Mouse (Mus musculus): ENCODE measurements around the gene Pxylp1. TPM values are rescaled to one million over a fixed set of nuclear protein-coding genes. Genes with fewer than 3 reads are reported as not detected.

The Pxylp1 gene
- polyA plus RNA-seq, 1 experiment from 2014 or later, result 13.8 TPM

DNA sequence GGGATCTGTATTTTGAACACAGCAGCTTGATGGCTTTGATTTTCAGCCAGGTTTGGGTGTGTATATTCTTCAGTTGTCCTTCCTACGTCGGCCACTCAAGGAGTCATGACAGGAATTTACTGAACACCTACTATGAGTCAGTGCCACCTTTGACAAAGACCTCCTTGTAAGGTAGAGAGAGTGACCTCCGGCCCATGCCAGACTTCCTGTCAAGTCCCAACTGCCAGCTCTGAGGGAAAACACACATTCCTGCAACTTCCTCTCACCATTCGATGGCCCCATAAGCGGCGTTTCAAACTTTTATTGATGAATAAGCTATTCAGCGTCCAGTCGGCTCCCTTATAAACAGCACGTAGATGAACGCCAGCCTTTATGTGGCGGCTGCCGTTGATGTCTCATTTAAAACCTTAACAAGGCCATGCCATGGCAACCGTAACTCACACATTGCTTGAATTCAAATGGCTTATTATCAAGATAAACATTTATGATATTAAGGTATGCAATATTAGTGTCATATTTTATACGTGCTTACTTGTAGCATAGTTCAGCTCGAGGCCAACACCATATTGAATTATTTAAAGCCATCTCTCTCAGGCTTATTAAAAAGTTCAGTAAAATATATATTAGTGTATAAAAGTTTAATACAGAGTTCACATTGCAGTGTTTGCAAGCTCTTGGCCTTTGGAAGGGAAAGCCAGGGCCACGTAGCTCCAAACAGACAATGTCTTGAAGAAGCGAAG, 31.3 kb upstream of the Pxylp1 start:
- Histone ChIP-seq H3K36me3 (ENCODE audit: insufficient read depth, low read length) (no peaks in the 10 kb centered on the region), H3K27ac (no peak overlapping the region), H3K4me3 (replicated peaks; ENCODE audit: low read depth, low read length) (no peak overlapping the region), H3K4me1 (replicated peaks; ENCODE audit: insufficient read depth, low read length) (no peaks in the 10 kb centered on the region), H3K9ac (ENCODE audit: low read depth, low read length) (no peak overlapping the region), H3K4me2 (ENCODE audit: low read length) (no peak overlapping the region), H3K27me3 (ENCODE audit: insufficient read depth, low read length) (no peaks in the 10 kb centered on the region), H3K9me3 (replicated peaks; ENCODE audit: low read length) (no peaks in the 10 kb centered on the region)
- WGBS, result 84% methylated on average over 17 of the region's 17 CpGs
- no peak for TF ChIP-seq CTCF (IDR thresholded peaks at IDR 0.05; ENCODE audit: low read depth)
- DNase-seq (ENCODE audit: low spot score) (no peak), ATAC-seq (replicated peaks; ENCODE audit: low FRiP score, low read depth) (no peak)

DNA sequence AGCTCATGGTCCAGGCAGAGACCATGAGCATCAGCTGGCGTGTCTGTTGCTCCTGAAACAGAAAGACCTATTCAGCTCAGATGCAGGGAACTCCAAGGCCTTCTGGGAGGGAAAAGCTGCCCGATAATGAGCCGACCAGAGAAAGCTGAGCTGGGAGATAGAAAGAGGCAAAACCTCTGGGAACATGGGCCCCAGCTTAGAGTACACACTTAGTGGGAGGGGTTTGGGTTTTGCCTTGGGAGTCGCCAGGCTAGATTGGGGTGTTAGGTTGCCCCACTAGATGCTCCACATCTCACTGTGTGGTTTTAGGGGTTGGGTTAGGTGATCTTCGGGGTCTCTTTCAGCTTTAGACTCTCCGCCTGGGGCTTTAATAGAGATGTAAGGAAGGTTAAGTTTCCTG, 30.6 kb upstream of the Pxylp1 start:
- H3K4me3 ChIP-seq (replicated peaks; ENCODE audit: low read depth, low read length), result no peak overlapping the region
- H3K4me2 ChIP-seq (ENCODE audit: low read length), result no peak overlapping the region
- H3K9ac ChIP-seq (ENCODE audit: low read depth, low read length), result no peak overlapping the region
- H3K36me3 ChIP-seq (ENCODE audit: insufficient read depth, low read length), result no peaks in the 10 kb centered on the region
- TF ChIP-seq CTCF (IDR thresholded peaks at IDR 0.05; ENCODE audit: low read depth), result no peak
- H3K27me3 ChIP-seq (ENCODE audit: insufficient read depth, low read length), result no peaks in the 10 kb centered on the region
- DNase-seq (ENCODE audit: low spot score), result no peak
- no peak overlapping the region for H3K27ac ChIP-seq
- no peaks in the 10 kb centered on the region for H3K9me3 ChIP-seq (replicated peaks; ENCODE audit: low read length)
- ATAC-seq (replicated peaks; ENCODE audit: low FRiP score, low read depth), result no peak
- WGBS, result 71% methylated on average over 6 of the region's 6 CpGs
- no peaks in the 10 kb centered on the region for H3K4me1 ChIP-seq (replicated peaks; ENCODE audit: insufficient read depth, low read length)

GRCm38 (mm10) chr9:96916620-96917538, 24.4 kb upstream of the Pxylp1 start:
- peak; percentile 57; the same call in 1 of the 2 replicates for ATAC-seq (replicated peaks; ENCODE audit: low FRiP score, low read depth)
- Histone ChIP-seq H3K36me3 (ENCODE audit: insufficient read depth, low read length) (no peaks in the 10 kb centered on the region), H3K4me3 (replicated peaks; ENCODE audit: low read depth, low read length) (no peak overlapping the region), H3K27ac (no peak overlapping the region), H3K9ac (ENCODE audit: low read depth, low read length) (no peak overlapping the region), H3K4me1 (replicated peaks; ENCODE audit: insufficient read depth, low read length) (no peaks in the 10 kb centered on the region), H3K9me3 (replicated peaks; ENCODE audit: low read length) (no peaks in the 10 kb centered on the region), H3K27me3 (ENCODE audit: insufficient read depth, low read length) (no peaks in the 10 kb centered on the region), H3K4me2 (ENCODE audit: low read length) (no peak overlapping the region)
- WGBS, result 39% methylated on average over 27 of the region's 27 CpGs
- TF ChIP-seq CTCF (IDR thresholded peaks at IDR 0.05; ENCODE audit: low read depth), result peak; percentile 100
- peak; percentile 93 for DNase-seq (ENCODE audit: low spot score)

GRCm38 (mm10) chr9:96916076-96916475, 23.6 kb upstream of the Pxylp1 start:
- H3K27me3 ChIP-seq (ENCODE audit: insufficient read depth, low read length), result no peaks in the 10 kb centered on the region
- no peaks in the 10 kb centered on the region for H3K4me1 ChIP-seq (replicated peaks; ENCODE audit: insufficient read depth, low read length)
- no peaks in the 10 kb centered on the region for H3K9me3 ChIP-seq (replicated peaks; ENCODE audit: low read length)
- peak; percentile 58 for ATAC-seq (replicated peaks; ENCODE audit: low FRiP score, low read depth)
- H3K4me3 ChIP-seq (replicated peaks; ENCODE audit: low read depth, low read length), result no peak overlapping the region
- WGBS, result 37% methylated on average over 7 of the region's 7 CpGs
- TF ChIP-seq CTCF (IDR thresholded peaks at IDR 0.05; ENCODE audit: low read depth), result no peak
- no peaks in the 10 kb centered on the region for H3K36me3 ChIP-seq (ENCODE audit: insufficient read depth, low read length)
- H3K27ac ChIP-seq, result no peak overlapping the region
- no peak for DNase-seq (ENCODE audit: low spot score)
- H3K9ac ChIP-seq (ENCODE audit: low read depth, low read length), result no peak overlapping the region
- H3K4me2 ChIP-seq (ENCODE audit: low read length), result no peak overlapping the region

DNA sequence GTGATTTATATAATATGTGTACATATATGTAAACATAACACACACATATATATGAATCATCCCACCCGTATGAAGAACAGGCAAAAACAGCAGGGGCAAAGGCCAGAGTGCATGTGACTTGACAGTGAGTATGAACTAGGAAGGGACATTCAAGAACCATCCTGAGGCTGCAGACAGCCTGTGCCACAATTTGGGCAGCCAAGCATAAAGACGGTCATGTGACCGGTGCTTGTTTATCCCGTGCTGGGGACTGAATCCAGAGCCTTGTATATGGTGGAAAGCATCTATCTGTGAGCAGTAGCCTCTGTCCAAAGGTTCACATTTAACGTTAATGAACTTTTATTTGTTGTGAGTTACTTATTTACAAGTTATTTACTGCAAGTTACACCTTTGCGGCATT, 22.4 kb upstream of the Pxylp1 start:
- no peak overlapping the region for H3K27ac ChIP-seq
- H3K4me2 ChIP-seq (ENCODE audit: low read length), result no peak overlapping the region
- 0 out of 2 replicates have a peak, but pooled peaks have one; percentile 54 for ATAC-seq (replicated peaks; ENCODE audit: low FRiP score, low read depth)

GRCm38 (mm10) chr9:96914005-96914404, 21.5 kb upstream of the Pxylp1 start:
- 0 out of 2 replicates have a peak, but pooled peaks have one; percentile 23 for TF ChIP-seq CTCF (IDR thresholded peaks at IDR 0.05; ENCODE audit: low read depth)

More for the DNA sequence above, 22.4 kb upstream of the Pxylp1 start:
- no peaks in the 10 kb centered on the region for H3K4me1 ChIP-seq (replicated peaks; ENCODE audit: insufficient read depth, low read length)
- H3K27me3 ChIP-seq (ENCODE audit: insufficient read depth, low read length), result no peaks in the 10 kb centered on the region
- no peaks in the 10 kb centered on the region for H3K9me3 ChIP-seq (replicated peaks; ENCODE audit: low read length)
- no peak overlapping the region for H3K9ac ChIP-seq (ENCODE audit: low read depth, low read length)
- H3K4me3 ChIP-seq (replicated peaks; ENCODE audit: low read depth, low read length), result no peak overlapping the region
- 69% methylated on average over 6 of the region's 6 CpGs for WGBS
- no peak for TF ChIP-seq CTCF (IDR thresholded peaks at IDR 0.05; ENCODE audit: low read depth)
- H3K36me3 ChIP-seq (ENCODE audit: insufficient read depth, low read length), result no peaks in the 10 kb centered on the region
- no peak for DNase-seq (ENCODE audit: low spot score)

More at GRCm38 (mm10) chr9:96914005-96914404, 21.5 kb upstream of the Pxylp1 start:
- Histone ChIP-seq H3K4me3 (replicated peaks; ENCODE audit: low read depth, low read length) (no peak overlapping the region), H3K4me1 (replicated peaks; ENCODE audit: insufficient read depth, low read length) (no peaks in the 10 kb centered on the region), H3K27ac (no peak overlapping the region), H3K27me3 (ENCODE audit: insufficient read depth, low read length) (no peaks in the 10 kb centered on the region), H3K36me3 (ENCODE audit: insufficient read depth, low read length) (no peaks in the 10 kb centered on the region), H3K9ac (ENCODE audit: low read depth, low read length) (no peak overlapping the region), H3K9me3 (replicated peaks; ENCODE audit: low read length) (no peaks in the 10 kb centered on the region), H3K4me2 (ENCODE audit: low read length) (no peak overlapping the region)
- 93% methylated on average over 3 of the region's 3 CpGs for WGBS
- DNase-seq (ENCODE audit: low spot score), result no peak
- ATAC-seq (replicated peaks; ENCODE audit: low FRiP score, low read depth), result no peak

Measured in kidney, postnatal 0 days (tissue).